Mouse (Mus musculus) gastrocnemius, postnatal 14 days (tissue): ENCODE results near the gene Taf1a. TPM values are rescaled to one million over a fixed set of nuclear protein-coding genes. Genes with fewer than 3 reads are reported as not detected.
"Not testable (repeated sequence)": the region's sequence is repeated elsewhere in the genome, so short reads cannot be mapped to it uniquely, and the experiment has no call there.

ENCODE experiments used
- DNase-seq: peaks from one replicate; pipeline ENCODE4 v3.0.0; 2021; ENCODE audit warnings: mixed read lengths
- intact Hi-C: fragments of 180-260 bp; cut with DNase I; formaldehyde crosslinking; loops from one replicate; pipeline ENCODE4 v1.15.1; 2025; ENCODE audit warnings: low total_unique reads
- total RNA-seq, 2 experiments: library from RNA; stranded (reverse); gene quantifications; 2 replicates each; pipeline ENCODE4 v1.2.3; 2021

Taf1a gene
- total RNA-seq, 2 experiments from 2014 or later = 4.1 to 4.7 TPM

GRCm38 (mm10) chr1:183387421-183387820 lies 1.4 kb upstream of the Taf1a start:
- intact Hi-C loops, DNase-seq: not testable (repeated sequence)

- intact Hi-C loops = no loop called here
- no peak for DNase-seq
Observed at GRCm38 (mm10) chr1:183403396-183403795, 14.6 kb downstream of the Taf1a start.

- intact Hi-C loops = no loop called here
- no peak for DNase-seq
Observed at GRCm38 (mm10) chr1:183414081-183414727, 25.4 kb downstream of the Taf1a start.

GRCm38 (mm10) chr1:183417873-183418272 lies 29.1 kb downstream of the Taf1a start, which contains the start of gene Hhipl2:
Hhipl2 (plus strand) TSS chr1:183418215.
- intact Hi-C loops = no loop called here
- no peak for DNase-seq

GRCm38 (mm10) chr1:183419741-183420140 lies 31.0 kb downstream of the Taf1a start:
- no peak for DNase-seq
- intact Hi-C loops = no loop called here

GRCm38 (mm10) chr1:183420296-183420695 lies 31.5 kb downstream of the Taf1a start:
- DNase-seq = no peak

GRCm38 (mm10) chr1:183424100-183424499 lies 35.3 kb downstream of the Taf1a start:
- DNase-seq = no peak
- intact Hi-C loops = no loop called here

More at GRCm38 (mm10) chr1:183420296-183420695, 31.5 kb downstream of the Taf1a start:
- intact Hi-C loops = no loop called here

- intact Hi-C loops = no loop called here
- no peak for DNase-seq
Observed at GRCm38 (mm10) chr1:183434918-183435317, 46.1 kb downstream of the Taf1a start.

- DNase-seq = peak; percentile 95
- intact Hi-C loops = no loop called here
Observed at GRCm38 (mm10) chr1:183439036-183439435, 50.3 kb downstream of the Taf1a start.

- intact Hi-C loops = no loop called here
- DNase-seq = peak; percentile 74
Observed at GRCm38 (mm10) chr1:183442015-183442774, 53.4 kb downstream of the Taf1a start.

- intact Hi-C loops = no loop called here
- no peak for DNase-seq
Observed at GRCm38 (mm10) chr1:183453066-183453465, 64.3 kb downstream of the Taf1a start.

Other genes starting within 250 kb of the Taf1a start
- gene Disp1, start 167.5 kb upstream of the Taf1a start, total RNA-seq = 1 to 10 TPM; 5.4 to 7.3 TPM
- 10 to 100 TPM; 19.5 to 23.7 TPM for gene Aida, start 92.4 kb upstream of the Taf1a start, total RNA-seq
- 10 to 100 TPM; 17.7 to 19.5 TPM for gene Brox, start 91.7 kb upstream of the Taf1a start, total RNA-seq
- gene Mia3, start 19.4 kb upstream of the Taf1a start, total RNA-seq = 100 to 1,000 TPM; 101 to 105 TPM
- gene Hhipl2, start 29.2 kb downstream of the Taf1a start, total RNA-seq = under 1 TPM in 1 of 2 experiments, not detected in 1; 0.08 TPM